Mouse (Mus musculus) brain, embryonic 14.5 days (tissue): Measurements from ENCODE around the gene Dnttip2.

Experiments used
- CTCF ChIP-seq: fragments of 200-500 bp; IDR thresholded peaks from 2 replicates; pipeline ENCODE4 v1.5.1; 2012; ENCODE audit warnings: inconsistent platforms, mild to moderate bottlenecking, moderate library complexity, borderline replicate concordance; ENCODE audit not compliant: insufficient read depth, insufficient read length; ENCODE audit errors: extremely low read depth
- POLR2A ChIP-seq: fragments of 200-500 bp; IDR thresholded peaks from 2 replicates; pipeline ENCODE4 v1.6.1; 2012; ENCODE audit warnings: mild to moderate bottlenecking, inconsistent platforms, borderline replicate concordance; ENCODE audit not compliant: poor library complexity, insufficient read depth, insufficient read length, severe bottlenecking; ENCODE audit errors: extremely low read depth

DNA sequence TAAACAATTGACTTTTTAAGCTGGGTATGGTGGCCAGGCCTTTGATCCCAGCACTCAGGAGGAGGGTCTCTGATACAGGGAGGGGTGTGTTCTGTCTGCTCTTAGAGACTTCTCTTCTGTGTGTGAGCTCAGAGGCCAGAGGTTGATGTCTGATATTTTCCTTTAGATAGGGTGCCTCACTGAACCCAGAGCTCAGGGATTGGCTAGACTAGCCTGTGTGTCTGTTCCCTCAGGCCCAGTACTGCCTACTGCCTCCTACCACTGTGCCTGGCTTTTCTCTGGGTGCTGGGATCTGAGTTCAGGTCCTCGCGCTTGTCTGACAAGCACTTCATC lies 26.5 kb upstream of the Dnttip2 start:
- TF ChIP-seq CTCF (no peak), POLR2A (no peak)
